Mouse (Mus musculus): ENCODE results near the gene Prkab2.
A peak's percentile ranks its signal among the peaks of the same experiment; 100 is the strongest.

The Prkab2 gene

GRCm38 (mm10) chr3:97651604-97652003 is 6.4 kb upstream of the Prkab2 start:
- DNase-seq, result no peak

GRCm38 (mm10) chr3:97653781-97654180 is 4.2 kb upstream of the Prkab2 start:
- DNase-seq, result no peak

GRCm38 (mm10) chr3:97654901-97655300 is 3.1 kb upstream of the Prkab2 start:
- no peak for DNase-seq

GRCm38 (mm10) chr3:97658426-97659193 is 617 bp downstream of the Prkab2 start:
- no peak for DNase-seq

GRCm38 (mm10) chr3:97659746-97660145 is 1.8 kb downstream of the Prkab2 start:
- peak; percentile 15 for DNase-seq

- DNase-seq, result no peak
Measured at GRCm38 (mm10) chr3:97661206-97661605, 3.2 kb downstream of the Prkab2 start.

GRCm38 (mm10) chr3:97665525-97665924 is 7.5 kb downstream of the Prkab2 start:
- no peak for DNase-seq

GRCm38 (mm10) chr3:97666154-97666553 is 8.2 kb downstream of the Prkab2 start:
- no peak for DNase-seq

GRCm38 (mm10) chr3:97667093-97667675 is 9.2 kb downstream of the Prkab2 start:
- DNase-seq, result no peak

GRCm38 (mm10) chr3:97674644-97675110 is 16.7 kb downstream of the Prkab2 start, which contains the start of gene Gm17651:
Gene Gm17651 (minus strand): TSS chr3:97674694.
- DNase-seq, result no peak

GRCm38 (mm10) chr3:97676126-97676525 is 18.1 kb downstream of the Prkab2 start:
- no peak for DNase-seq

- DNase-seq, result no peak
Measured at GRCm38 (mm10) chr3:97678416-97678815, 20.4 kb downstream of the Prkab2 start.

- DNase-seq, result peak; percentile 78
Measured at GRCm38 (mm10) chr3:97680631-97681320, 22.8 kb downstream of the Prkab2 start.

GRCm38 (mm10) chr3:97681321-97682158 is 23.5 kb downstream of the Prkab2 start:
- DNase-seq, result peak; percentile 58

GRCm38 (mm10) chr3:97682159-97682502 is 24.1 kb downstream of the Prkab2 start:
- DNase-seq, result no peak

GRCm38 (mm10) chr3:97682576-97682975 is 24.6 kb downstream of the Prkab2 start:
- DNase-seq, result no peak

GRCm38 (mm10) chr3:97683560-97684195 is 25.7 kb downstream of the Prkab2 start:
- DNase-seq, result no peak

GRCm38 (mm10) chr3:97686372-97687117 is 28.6 kb downstream of the Prkab2 start:
- DNase-seq, result no peak

- DNase-seq, result no peak
Measured at GRCm38 (mm10) chr3:97689289-97689688, 31.3 kb downstream of the Prkab2 start.

- DNase-seq, result no peak
Measured at GRCm38 (mm10) chr3:97690590-97690989, 32.6 kb downstream of the Prkab2 start.

GRCm38 (mm10) chr3:97691443-97692017 is 33.5 kb downstream of the Prkab2 start:
- DNase-seq, result no peak
